Mouse (Mus musculus): ENCODE data around the gene 1700129C05Rik.

- TF ChIP-seq CTCF (IDR thresholded peaks at IDR 0.05; ENCODE audit: low read depth, low read length), result no peak
- no peak for TF ChIP-seq TAL1 (conservative IDR thresholded peaks at IDR 0.05; ENCODE audit: low read depth, low read length)
- no peak for TF ChIP-seq GATA1 (IDR thresholded peaks at IDR 0.05; ENCODE audit: borderline replicate concordance, low read length)
- TF ChIP-seq POLR2AphosphoS5 (IDR thresholded peaks at IDR 0.05; ENCODE audit: insufficient replicate concordance, low read depth, low read length), result no peak
Measured at GRCm38 (mm10) chr14:59142793-59143192, at the start of gene 1700129C05Rik.
